Mouse (Mus musculus) fat pad, adult 2 months (tissue): Measurements from ENCODE around the gene Vegfb.

Experiments used
- DNase-seq: peaks from one replicate; pipeline ENCODE4 v3.0.0-alpha.2; 2011; ENCODE audit warnings: low read depth, low spot score; ENCODE audit errors: extremely low read depth

Vegfb gene

DNA sequence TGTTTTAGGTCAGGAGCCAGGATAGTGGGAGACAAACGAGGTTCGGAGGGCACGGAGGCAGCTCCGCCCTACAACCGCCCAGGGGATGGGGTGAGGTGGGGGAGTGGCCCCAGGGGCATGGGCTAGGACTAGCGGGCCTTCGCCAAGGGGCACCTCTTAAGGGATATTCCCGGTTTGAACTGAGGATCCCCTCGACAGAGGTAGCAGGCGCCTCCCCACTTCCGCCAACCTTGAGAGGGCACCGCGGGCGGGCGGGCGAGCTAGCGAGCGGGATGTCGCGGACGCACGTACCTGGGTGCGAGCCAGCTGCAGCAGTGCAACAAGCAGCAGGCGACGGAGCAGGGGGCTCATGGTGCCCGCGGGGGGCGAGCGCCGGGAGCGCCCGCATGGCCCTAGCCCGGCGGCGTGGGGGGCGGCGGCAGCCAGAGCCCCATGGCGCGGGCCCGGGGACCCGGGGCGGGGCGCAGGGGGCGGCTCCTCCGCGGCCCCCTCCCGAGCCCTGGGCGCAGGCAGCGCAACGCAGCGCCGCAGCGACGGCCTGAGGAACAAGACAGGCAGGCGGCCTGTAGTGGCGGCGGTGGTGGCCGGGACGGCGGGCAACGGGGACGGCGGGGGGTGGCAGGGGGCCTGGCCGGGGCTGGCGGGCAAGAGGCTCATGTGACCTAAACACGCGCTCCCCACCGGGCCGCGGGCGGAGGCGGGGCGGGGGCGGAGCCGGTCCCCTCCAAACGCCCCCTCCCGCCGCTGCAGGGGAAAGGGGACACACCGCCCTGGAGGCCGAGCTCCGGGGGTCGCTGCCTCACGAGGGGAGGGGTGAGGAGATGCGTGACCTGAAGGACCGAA is at the start of gene Vegfb:
Vegfb (minus strand) TSS at position 591 of the 843 bp plus-strand sequence.
- no peak for DNase-seq

DNA sequence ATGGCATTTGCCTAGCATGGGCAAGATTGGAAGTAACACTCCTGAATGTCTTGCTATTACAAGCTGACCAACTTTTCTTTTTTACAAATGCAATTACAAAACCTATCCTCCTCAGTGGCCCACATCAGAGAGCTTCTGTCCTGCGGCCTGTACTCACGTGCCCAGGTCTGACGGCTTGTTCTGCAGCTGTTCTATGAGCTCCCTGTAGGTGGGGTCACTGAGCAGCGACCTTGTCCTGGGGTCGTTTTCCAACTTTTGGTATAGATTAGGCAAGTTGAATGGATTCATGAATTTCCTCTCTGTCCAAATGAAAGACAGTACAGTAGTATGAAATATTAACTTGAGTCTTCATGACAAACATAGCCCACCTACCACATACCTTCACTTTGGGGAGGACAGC is 46.6 kb upstream of the Vegfb start:
- DNase-seq, result no peak

DNA sequence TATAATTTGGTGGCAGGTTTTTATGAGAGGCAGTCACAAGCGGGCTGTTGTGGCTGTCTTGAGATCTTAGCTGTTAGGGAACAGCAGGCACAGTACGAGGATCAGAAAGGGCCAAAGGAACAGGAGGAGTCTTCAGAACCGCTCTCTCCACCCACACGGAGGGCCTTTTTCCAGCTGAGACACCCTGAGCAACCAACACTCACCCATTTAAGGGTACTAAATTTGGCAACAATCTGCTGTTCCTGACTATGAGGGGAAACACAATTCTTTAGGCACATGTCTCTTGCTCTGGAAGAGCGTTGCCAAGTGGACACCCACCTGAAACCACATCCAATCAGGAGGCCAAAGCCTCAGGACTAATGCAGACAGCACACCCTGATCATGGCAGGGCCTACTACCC is 42.1 kb upstream of the Vegfb start:
- DNase-seq, result no peak

DNA sequence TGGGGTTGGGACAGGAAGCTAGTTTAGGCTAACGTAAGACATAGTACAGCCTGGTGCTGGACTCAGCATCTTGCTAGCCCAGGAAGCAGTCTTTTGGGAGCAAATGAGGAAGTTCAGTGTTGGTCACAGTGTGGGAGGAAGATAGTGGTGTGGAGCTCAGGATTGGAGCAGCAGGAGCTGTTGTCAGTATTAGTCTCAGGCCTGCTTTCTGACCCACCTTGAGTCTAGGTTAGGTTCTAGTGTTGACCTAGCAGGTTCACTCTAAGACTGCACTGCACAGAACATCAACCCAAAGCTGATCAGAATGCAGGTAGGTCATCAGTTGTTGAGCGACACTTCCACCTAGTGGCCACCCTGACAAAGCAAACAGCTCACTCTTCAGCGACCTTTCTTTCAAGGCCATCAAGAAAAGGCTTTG is 32.8 kb upstream of the Vegfb start:
- no peak for DNase-seq

DNA sequence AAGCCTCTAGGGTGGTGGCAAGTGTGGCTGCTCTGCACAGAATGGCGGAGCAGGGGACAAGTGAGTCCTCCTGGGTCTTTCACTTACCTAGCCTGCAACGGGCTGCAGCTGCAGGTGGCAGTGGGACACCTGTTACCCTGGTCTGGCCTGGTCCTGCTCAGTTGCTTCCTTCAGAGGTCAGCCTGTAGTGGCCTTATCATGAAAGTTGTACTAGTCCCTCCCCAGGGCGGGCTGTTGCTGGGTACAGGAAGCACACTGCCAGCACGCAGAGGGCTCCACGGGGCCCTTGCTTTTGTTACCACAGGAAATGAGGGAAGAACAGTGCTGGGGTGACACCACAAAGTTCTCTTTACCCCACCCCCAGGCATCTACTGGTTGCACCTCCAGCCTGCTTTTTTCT is 31.7 kb upstream of the Vegfb start, which contains the start of gene Fermt3:
Fermt3 (minus strand) TSS at position 279 of the 400 bp plus-strand sequence.
- DNase-seq, result no peak

DNA sequence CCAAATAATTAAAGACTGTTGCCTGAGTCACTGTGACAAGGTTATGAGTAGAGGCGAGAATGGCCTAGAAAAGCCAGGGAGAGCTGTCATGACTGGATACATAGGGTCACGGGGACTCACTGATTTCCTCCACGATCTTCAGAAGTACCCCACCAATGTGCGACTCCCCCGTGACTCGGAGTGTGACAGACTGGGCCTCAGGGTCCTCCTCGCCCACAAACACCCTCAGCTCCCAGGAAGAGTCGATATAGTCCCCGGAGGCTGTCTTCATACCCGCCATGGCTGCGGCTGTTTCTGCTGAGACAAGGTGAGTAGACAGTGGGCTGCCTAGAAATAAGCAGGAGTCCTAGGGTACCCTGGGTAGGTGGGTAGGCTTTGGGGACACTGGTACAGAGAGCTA is 31.1 kb upstream of the Vegfb start:
- DNase-seq, result no peak

DNA sequence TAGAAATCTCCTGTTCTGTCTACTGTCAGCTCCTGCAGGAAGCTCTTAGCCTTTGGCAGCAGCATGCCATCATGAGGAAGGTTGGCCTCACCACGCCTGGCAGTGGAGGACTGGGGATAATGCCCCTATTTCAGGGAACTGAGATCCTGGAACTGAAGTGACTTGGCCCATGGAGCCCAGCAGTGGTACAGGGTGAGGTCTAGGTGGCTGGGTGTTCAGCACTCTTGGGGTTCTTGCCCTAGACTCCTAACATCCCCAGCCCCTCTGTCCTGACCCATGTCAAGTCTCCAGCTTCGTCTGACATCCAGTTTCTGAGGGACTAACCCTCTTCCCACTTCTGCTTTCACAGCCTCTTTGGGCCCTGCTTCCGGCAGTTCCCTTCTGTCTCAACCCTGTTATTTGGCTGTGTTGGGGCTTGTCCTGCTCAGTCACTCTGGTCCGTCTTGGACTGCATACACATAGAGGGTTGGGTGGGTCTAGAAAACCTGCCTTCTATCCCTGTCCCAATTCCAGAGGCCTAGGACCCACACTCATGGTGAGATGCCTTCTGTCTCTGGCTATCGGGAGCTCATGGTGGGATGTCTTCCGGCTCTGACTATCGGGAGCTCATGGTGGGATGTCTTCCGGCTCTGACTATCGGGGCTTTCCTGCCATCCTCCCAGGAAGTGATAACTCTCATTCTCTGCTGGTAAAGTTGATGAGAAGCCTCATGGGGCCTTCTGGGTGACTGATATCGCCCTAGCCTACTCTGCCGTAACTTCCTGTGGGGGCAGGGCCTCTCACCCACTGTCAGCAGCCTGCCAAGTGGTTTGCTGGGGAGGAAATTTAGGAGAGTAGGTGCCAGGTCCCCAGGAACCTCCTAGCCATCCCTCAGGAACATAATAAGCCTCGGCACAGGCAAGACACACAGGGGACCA is 30.3 kb upstream of the Vegfb start:
- DNase-seq, result no peak

DNA sequence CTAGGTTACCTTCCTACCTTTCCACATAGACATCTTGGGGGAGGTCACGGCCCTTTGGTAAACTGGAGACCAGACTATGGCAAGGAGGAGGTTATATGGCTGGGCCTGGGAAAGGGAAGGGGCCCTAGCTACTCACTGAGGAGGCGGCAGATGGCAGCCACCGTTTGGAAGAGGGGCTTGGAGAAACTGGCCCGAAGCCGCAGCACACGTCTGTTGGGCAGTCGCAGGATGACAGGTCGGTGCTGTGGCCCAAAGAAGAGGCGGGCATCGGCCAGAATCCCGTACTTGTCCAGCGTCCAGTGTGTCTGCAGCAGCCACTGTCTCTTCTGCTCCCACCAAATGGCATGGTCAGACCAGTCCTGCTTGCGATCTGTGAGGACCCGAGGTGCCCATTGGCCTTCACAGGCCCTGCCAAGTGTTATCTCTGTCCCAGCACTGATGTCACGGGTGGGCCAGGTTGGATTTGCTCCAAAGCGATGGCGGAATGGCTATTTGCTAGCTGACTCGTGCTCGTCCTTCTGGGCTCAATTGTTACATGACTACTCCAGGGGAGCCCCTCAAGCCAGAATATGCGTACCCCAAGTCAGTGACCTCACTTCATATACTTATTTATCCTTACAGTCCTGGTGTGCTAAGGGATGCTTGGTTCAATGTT is 27.2 kb upstream of the Vegfb start:
- DNase-seq, result no peak

DNA sequence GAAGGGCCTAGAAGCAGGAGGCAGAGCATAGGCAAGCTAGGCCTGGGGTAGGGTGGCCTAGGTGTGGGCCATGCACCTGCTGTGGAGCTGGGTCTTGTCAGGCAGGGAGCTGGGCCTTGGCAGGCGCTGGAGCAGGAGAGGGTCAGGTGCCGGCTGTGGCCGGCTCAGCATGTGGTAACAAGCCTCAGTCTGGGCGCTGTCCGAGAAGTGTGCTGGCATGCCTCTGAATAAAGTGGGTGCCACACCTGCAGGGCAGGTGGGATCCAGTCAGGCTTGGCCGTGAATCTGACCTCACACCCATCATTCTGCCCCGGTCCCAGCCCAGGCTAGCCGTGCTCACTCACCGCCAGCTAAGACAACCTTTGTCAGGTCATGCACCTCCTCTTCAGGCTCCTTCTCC is 26.5 kb upstream of the Vegfb start:
- DNase-seq, result no peak

DNA sequence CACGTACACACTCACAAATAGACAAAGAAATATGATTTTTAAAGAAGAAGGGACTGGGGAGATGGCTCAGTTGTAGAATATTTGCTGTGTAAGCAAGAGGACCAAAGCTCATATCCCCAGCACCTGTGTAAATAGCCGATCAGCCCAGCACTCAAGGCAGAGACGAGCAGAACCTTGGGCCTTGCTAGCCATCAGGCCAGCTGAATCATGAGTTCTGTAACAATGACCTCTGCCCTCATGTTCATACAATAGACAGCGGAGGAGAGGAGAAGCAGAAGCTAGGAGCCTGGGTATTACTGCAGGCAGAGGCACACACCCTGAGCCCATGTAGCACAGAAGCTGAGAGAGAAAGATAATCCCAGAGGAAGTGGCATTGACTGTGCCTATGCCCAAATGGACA is 25.0 kb upstream of the Vegfb start:
- no peak for DNase-seq

DNA sequence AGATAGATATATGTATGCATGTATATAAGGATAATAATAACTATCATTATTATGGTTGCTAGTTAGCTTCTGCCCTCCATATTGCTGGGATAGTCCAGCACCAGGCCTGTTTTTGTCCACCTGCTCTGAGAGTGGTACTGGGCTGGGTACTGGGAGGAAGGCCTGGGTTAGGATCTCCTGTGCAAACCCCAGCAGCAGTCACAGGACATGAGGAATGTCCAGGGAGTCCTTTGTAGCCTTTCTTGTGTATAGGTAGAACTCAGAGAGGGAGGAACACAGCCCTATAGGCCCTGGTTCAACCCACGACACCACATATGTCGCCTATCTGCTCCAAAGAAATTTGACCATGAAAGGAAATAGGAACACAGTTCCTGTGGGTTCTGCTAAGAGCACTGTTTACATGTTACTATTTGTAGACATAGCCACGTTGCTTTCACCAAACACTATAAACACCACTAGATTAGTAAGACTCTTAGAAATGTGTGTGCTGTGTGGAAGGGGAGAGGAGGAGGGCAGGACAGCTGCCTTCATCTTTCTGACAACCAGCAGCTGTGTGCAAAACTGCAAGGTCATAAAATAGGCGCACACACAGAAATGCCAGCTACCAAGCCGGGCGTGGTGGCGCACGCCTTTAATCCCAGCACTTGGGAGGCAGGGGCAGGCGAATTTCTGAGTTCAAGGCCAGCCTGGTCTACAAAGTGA is 19.6 kb upstream of the Vegfb start:
- DNase-seq, result no peak

DNA sequence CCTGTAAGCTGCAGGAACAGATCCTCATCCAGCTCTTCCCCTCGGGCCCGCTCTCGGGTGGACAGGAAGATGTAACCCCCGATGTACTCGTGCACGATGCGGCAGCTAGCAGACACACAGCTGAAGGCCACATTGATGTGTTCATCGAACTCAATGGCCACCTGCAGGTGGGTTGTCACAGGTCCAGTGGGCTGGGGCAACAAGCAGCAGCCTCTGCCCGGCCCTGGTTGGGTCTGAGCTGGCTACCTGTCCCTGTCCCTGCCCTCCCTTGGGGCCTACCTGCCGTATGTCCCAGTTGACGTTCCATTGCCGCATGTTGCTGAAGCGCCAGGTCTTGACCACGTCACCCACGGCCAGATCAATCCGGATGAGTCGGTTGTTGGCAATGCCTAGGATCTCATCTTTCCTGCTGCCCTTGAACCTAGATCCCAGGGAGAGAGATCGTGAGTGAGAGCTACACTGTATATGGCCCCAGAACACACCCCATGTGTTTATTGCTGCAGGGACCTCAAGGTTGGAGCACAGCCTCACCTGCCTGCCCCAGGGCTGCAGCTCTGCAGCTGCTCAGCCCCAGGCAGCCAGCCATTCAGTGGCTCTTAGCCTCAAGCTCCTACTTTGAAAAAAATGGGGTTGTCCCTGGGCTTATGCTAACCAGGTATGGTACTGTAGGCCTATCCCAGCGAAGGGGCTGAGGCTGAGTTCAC is 12.1 kb upstream of the Vegfb start:
- no peak for DNase-seq

DNA sequence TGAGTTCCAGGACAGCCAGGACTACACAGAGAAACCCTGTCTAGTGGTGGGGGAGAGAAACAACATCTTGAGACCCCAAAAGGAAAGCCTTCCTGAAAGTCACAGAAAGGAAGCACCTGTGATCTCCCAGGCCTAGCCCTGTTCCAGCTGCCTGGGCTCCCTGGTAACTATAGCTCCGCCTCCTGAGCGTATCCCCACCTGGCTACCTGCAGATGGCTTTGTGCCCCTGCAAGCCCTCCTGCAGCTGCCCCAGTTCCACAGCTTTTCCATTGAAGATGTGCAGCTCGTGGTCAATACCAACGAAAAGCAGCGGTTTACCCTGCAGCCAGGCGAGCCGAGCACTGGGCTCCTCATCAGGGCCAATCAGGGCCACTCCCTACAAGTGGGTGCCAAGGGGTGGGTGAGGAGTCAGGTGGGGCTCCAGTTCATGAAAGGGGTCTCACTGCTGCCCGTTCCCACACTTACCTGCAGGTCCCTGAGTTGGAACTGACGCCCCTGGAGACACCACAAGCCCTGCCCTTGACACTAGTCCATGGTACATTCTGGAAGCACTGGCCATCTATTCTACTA is 10.4 kb upstream of the Vegfb start:
- DNase-seq, result no peak

DNA sequence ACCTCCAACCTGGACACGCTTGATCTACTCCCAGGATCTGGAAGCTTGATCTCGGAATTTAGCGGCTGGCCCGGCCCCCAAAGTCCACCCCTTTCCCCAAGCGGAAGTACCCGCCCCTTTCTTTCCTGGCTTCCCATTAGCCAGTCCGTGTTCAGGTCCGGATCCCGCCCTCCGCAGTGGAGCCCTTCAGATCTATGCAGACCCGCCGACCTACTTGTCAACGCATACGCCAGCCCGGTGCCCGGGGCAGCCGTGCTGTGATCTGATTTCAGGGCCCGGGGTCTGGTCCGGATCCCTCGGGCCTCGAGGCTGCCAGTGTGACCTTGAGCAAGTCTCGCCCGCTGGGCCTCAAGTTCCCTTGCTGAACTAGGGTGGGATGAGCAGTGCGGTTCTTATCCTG is 8.6 kb upstream of the Vegfb start, which contains the start of the genes Nudt22 and Trpt1:
Nudt22 (minus strand) TSS at position 112 of the 400 bp plus-strand sequence.
Trpt1 (plus strand) TSS at position 126 of the 400 bp plus-strand sequence.
- DNase-seq, result no peak

DNA sequence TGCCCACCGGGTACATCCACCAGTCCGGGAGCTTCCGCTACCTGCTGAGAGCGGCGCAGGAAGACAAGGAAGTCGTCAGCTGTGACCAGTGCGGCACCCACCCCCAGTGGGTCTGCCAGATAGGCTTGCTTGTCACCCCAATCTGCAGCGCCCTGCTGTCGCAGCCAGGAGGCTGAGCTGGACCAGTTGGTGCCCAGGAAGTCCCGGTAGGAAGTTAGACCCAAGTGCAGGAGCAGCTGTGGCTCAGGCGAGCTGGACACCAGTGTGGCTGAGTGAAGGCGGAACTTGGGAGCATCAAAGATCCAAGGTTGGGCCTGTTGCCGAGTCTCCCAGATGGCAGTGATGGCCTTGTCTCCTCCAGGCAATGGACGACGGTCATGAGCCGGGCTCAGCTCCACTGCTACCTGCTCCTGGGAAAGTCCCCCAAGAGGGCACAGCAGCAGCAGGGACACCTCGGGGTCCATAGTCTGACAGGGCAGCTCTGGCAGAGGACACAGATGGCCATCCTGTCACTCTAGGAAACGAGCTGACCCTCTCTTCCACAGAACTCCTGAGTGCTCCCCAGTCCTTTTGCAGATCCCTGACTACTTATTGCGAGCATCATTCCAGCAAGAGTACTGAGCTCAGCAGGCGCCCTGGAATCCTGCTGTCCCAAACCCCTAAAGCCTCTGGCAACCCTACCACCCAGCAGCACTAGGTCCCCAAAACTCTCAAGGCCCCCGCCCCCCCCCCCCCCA is 8.0 kb upstream of the Vegfb start:
- no peak for DNase-seq

DNA sequence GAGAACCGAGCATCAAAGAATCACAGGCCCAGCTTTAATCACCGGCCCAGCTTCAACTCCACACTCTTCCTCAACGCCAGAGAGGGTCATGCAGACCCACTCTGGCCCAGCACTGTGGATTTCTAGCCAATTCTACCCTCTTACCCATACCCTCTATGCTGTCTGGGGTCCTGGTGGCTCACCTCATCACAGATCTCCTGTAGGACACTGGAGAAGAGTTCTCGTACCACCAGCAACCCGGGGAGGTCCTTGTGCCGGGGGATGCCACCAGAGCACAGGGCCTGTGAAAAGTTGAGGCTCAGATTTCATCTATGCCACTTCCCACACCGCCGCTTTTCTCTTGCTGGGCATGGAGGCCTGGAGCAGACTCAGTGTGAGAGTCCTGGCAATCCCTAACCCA is 7.0 kb upstream of the Vegfb start:
- DNase-seq, result no peak

DNA sequence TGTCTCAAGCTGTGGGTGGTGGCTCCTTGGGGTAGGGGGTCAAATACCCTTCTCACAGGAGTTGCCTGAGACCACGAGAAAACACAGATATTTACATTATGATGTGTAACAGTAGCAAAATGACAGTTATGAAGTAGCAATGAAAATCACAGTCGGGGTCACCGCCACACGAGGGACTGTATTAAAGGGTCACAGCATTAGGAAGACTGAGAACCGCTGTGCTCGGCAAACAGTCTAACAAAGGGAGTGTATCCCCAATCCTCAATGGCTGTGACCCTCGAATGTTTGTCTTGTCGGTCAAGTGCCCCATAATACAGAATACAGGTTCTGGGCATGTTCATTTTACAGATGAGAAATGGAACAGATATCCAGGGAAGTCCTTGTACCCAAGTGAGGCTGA is 6.6 kb upstream of the Vegfb start:
- DNase-seq, result no peak

DNA sequence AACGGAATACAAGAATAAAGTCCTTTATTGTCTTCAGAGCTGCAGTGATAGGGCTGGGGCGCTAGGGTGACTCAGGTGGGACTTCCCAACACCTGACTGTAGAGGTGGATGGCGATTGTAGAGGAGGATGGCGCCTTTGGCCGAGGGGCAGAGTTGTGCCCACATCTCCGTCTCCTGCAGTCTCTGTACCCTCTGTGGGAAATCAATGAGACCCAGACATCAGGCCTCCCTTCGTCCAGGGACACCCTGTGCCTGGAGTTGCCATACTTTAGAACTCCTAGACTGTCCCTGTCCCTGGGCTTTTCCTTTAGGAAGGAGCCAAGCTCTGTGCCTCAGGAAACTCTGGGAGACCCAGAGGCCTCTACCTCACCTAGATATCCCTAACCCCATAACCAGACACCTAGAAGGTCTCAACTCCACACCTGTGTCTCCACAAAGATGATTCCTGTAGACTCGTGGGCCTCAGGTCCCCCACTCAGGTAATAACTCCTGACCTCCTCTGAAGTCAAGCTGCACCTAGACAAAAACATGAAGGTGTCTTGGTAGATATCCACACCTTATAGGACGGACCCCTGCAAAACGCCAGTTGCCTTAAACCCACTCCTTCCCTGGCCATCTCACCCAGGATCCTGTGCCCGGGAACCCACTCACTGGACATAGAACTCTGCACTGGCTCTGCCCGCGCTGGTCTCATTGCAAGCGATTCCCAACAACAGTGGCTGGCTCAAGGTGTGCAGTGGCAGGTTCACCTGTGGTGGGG is 5.7 kb upstream of the Vegfb start:
- DNase-seq, result no peak
